Mouse (Mus musculus) kidney, adult 11 months (tissue): ENCODE measurements around the gene Fam189b.

ENCODE experiments used
- DNase-seq: peaks from one replicate; pipeline ENCODE4 v3.0.0; 2022

Gene Fam189b

DNA sequence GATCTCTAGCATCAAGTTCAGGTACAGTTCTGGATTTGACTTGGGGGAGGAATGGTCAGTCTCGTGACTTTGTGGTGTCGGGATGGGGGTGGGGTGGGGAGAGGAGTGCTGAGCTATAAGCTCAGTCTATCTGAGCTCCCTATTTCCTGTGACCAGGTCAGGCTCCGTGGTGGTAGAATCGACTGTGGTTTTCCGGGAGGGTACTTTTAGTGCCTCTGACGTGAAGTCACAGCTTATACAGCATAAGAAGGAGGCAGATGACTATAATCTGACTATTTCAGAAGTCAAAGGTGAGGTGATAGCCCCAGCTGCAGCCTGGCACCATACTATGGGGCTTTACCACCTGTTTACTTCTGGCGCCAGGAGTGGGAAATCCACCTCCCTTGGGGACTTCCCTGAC is 48.4 kb downstream of the Fam189b start:
- no peak for DNase-seq

DNA sequence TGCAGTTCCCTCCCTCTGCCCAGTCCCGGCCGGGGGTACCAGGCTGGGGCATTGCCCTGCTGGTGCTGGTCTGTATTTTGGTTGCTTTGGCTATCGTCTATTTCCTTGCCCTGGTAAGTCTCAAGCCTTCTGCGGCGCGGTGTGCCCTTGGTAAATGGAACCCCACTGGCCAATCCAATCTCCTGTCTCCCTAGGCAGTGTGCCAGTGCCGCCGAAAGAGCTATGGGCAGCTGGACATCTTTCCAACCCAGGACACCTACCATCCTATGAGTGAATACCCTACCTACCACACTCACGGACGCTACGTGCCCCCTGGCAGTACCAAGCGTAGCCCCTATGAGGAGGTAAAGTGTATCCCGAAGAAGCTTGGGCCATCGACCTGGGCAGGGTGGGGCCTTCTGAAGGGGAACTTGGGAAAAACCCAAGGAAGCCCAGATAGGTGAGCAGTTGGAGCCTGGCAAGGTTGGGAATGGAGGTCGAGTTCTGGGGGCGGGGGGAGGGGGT is 48.9 kb downstream of the Fam189b start:
- no peak for DNase-seq

DNA sequence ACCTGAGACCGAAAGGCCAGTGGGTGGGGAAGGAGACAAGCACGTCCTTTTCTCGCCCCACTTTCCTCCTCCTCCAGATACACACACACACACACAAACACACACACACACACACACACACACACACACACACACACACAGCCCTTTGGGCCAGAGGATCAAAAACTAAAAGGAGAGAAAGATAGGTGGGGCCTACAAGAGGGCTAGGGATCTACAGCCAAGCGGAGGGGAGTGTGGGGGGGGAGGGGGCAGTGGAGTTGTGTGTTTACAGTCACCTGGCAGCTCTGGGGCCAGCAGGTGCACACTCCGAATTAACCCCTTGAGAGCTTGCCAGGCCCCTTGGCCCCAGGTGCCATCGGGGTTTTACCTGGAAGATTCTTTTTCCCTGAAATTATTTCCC is 49.7 kb downstream of the Fam189b start:
- no peak for DNase-seq

DNA sequence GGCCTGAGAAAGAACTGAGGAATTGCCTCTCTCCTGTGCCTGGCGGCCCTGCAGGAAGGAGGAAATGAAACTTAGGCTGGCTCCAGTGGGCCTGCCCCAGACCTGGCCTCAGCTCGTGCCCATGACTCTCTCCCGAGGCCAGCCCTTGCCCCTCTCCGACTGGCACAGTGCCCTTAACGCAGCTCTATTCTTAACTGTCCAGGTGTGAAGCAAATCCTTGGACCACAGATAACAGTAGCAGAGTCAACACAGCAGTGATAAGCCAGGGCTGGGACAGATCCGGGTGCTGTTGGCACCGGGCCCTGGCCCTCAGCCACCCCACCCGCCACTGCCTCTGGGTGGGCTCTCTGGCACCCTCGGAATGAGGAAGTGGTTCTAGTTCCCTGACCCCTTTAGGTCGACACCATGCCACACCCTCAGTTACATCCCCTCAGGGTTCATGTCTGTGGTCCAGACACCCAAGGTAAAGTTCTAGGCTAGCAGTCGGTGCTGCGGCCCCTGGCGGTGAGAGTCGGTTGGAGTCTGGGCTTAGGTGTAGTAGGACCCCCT is 50.7 kb downstream of the Fam189b start:
- no peak for DNase-seq

DNA sequence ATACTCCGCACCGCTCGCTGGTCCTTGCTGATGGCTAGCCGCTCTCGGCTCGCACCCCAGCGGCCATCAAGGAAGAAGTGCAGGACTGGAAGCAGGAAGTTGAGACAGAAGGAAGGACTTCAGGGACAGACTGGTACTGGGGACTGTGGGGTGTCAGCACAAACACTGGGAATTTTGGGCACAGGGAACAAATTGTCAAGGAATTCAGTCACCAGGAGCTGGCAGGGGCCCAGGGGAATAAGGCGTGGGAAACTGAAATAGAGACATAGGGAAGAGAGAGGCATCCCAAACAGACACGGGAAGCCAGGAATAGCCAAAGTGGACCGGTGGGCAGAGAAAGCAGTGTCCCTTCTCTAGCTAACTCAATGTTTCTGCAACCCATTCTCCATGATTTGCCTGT is 53.6 kb downstream of the Fam189b start:
- no peak for DNase-seq

DNA sequence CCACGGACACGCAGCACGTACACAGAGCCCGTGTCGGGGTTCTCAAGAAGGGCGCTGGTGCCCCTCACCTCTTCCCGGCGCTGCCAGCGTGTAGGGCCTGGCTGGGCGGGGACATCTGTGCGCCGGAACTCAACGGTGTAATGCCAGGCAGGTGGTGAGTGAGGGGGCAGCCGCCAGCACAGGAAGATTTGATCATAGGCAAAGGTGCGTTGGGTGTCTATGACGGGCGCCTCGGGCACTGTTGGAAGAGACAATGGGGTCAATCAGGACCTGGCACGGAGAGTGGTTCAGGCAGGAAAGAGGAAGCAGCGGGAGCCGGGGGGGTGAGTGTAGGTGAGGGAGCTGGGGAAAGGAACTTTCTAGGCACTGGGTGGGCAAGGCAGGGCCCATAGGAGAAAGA is 54.7 kb downstream of the Fam189b start:
- DNase-seq: no peak

DNA sequence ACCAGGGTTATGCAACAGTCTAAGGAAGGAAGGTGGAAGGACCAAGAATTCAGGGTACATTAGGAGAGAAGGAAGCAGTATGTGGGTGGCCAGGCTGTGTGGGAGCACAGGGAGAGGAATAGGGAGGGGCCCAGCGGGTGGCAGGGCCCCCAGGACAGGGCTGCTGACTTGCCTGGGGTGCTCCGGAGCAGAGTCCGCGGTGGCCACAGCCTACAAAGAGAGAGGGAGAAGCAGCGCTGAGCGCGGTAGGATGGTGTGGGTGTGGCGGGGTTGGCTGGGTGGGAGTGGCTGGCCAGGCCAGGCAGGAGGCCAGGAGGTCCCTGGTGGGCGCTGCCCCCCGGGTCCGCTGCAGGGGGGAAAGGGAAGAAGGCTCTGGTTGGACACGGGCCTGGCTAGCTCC is 55.6 kb downstream of the Fam189b start:
- no peak for DNase-seq
